Mouse (Mus musculus) lung, postnatal 0 days (tissue): ENCODE data around the gene Rbm4b. TPM values are rescaled to one million over a fixed set of nuclear protein-coding genes. Genes with fewer than 3 reads are reported as not detected.

Experiments used
- ATAC-seq: fragments of 200-750 bp; cut with Nextera tagmentation; 2 replicates; pipeline ENCODE4 v1.8.0; 2017; ENCODE audit warnings: moderate library complexity
- DNase-seq: peaks from one replicate; pipeline ENCODE4 v3.0.0-alpha.2; 2016; ENCODE audit warnings: low spot score
- H3K27ac ChIP-seq: fragments of 300-500 bp; sonication (generic); 2 replicates; pipeline ENCODE4 v1.5.1; 2014; ENCODE audit warnings: antibody characterized with exemption, mild to moderate bottlenecking, low read length, mixed read lengths
- H3K27me3 ChIP-seq: fragments of 300-500 bp; sonication (generic); replicated peaks from 2 replicates; pipeline ENCODE4 v1.6.1; 2014; ENCODE audit warnings: low read length, mixed read lengths; ENCODE audit not compliant: insufficient read depth
- H3K36me3 ChIP-seq: fragments of 300-500 bp; sonication (generic); 2 replicates; pipeline ENCODE4 v1.6.1; 2014; ENCODE audit warnings: low read length, mixed read lengths; ENCODE audit not compliant: insufficient read depth
- H3K4me1 ChIP-seq: fragments of 300-500 bp; sonication (generic); 2 replicates; pipeline ENCODE4 v1.6.1; 2014; ENCODE audit warnings: antibody characterized with exemption, low read depth, low read length, mixed read lengths; ENCODE audit not compliant: insufficient read depth
- H3K4me2 ChIP-seq: fragments of 300-500 bp; sonication (generic); replicated peaks from 2 replicates; pipeline ENCODE4 v1.6.1; 2014; ENCODE audit warnings: low read depth, mild to moderate bottlenecking, low read length, moderate library complexity, mixed read lengths
- H3K4me3 ChIP-seq: fragments of 300-500 bp; sonication (generic); 2 replicates; pipeline ENCODE4 v1.5.1; 2014; ENCODE audit warnings: low read depth, low read length
- H3K9ac ChIP-seq: fragments of 300-500 bp; sonication (generic); replicated peaks from 2 replicates; pipeline ENCODE4 v1.6.1; 2014; ENCODE audit warnings: low read depth, mild to moderate bottlenecking
- H3K9me3 ChIP-seq: fragments of 300-500 bp; sonication (generic); 2 replicates; pipeline ENCODE4 v1.6.1; 2016; ENCODE audit warnings: low read length, mixed read lengths
- CTCF ChIP-seq: IDR thresholded peaks from 2 replicates; pipeline ENCODE4 v1.5.1; 2016; ENCODE audit warnings: antibody characterized with exemption, mild to moderate bottlenecking
- EP300 ChIP-seq: IDR thresholded peaks from 2 replicates; pipeline ENCODE4 v1.6.1; 2016; ENCODE audit warnings: antibody characterized with exemption, mild to moderate bottlenecking, control low read depth
- WGBS: fragments of 180-500 bp; shearing (Covaris S2); extraction: QIAGEN DNeasy Blood & Tissue Kit; methylation state at CpG from one replicate; pipeline ENCODE4 v1.1.7; 2014; 5-methylcytosine and 5-hydroxymethylcytosine counted together
- polyA plus RNA-seq: library from polyadenylated mRNA; unstranded; fragments of >200 nt; fragmentation: Nextera tagmentation; extraction: Ambion mirVana; gene quantifications from 2 replicates; pipeline ENCODE4 v1.2.1, GENCODE M21; 2015

The Rbm4b gene
- polyA plus RNA-seq, 1 experiment from 2014 or later = 23.4 TPM

GRCm38 (mm10) chr19:4741482-4741881 is 14.8 kb upstream of the Rbm4b start:
- Histone ChIP-seq H3K4me1 (no peaks in the 10 kb centered on the region), H3K4me2 (no peak overlapping the region), H3K27ac (no peak overlapping the region), H3K4me3 (no peak overlapping the region), H3K27me3 (no peaks in the 10 kb centered on the region), H3K9me3 (no peaks in the 10 kb centered on the region), H3K9ac (no peak overlapping the region), H3K36me3 (no peaks in the 10 kb centered on the region)
- ATAC-seq = no peak
- TF ChIP-seq EP300 = no peak
- no peak for TF ChIP-seq CTCF
- WGBS = 74% methylated on average over 10 of the region's 10 CpGs
- no peak for DNase-seq

GRCm38 (mm10) chr19:4742229-4742628 is 14.1 kb upstream of the Rbm4b start:
- H3K4me3 ChIP-seq = no peak overlapping the region
- H3K9ac ChIP-seq = no peak overlapping the region
- TF ChIP-seq EP300 (no peak), CTCF (no peak)
- WGBS = 90% methylated on average over 6 of the region's 6 CpGs
- no peak overlapping the region for H3K27ac ChIP-seq
- H3K36me3 ChIP-seq = no peaks in the 10 kb centered on the region
- H3K4me2 ChIP-seq = no peak overlapping the region
- no peaks in the 10 kb centered on the region for H3K27me3 ChIP-seq
- ATAC-seq (no peak), DNase-seq (no peak)
- H3K4me1 ChIP-seq = no peaks in the 10 kb centered on the region
- H3K9me3 ChIP-seq = no peaks in the 10 kb centered on the region

GRCm38 (mm10) chr19:4743524-4743923 is 12.8 kb upstream of the Rbm4b start:
- Histone ChIP-seq H3K9ac (no peak overlapping the region), H3K4me2 (no peak overlapping the region), H3K4me3 (no peak overlapping the region), H3K27ac (no peak overlapping the region), H3K27me3 (no peaks in the 10 kb centered on the region), H3K36me3 (no peaks in the 10 kb centered on the region), H3K4me1 (no peaks in the 10 kb centered on the region), H3K9me3 (no peaks in the 10 kb centered on the region)
- WGBS = 40% methylated on average over 5 of the region's 5 CpGs
- ATAC-seq (no peak), DNase-seq (peak; percentile 57)
- TF ChIP-seq EP300 = no peak
- TF ChIP-seq CTCF = peak; percentile 73

GRCm38 (mm10) chr19:4744026-4744425 is 12.3 kb upstream of the Rbm4b start:
- H3K36me3 ChIP-seq = no peaks in the 10 kb centered on the region
- DNase-seq (no peak), ATAC-seq (no peak)
- no peak overlapping the region for H3K4me3 ChIP-seq
- H3K4me2 ChIP-seq = no peak overlapping the region
- 79% methylated on average over 14 of the region's 14 CpGs for WGBS
- H3K9me3 ChIP-seq = no peaks in the 10 kb centered on the region
- H3K27ac ChIP-seq = no peak overlapping the region
- no peaks in the 10 kb centered on the region for H3K4me1 ChIP-seq
- TF ChIP-seq EP300 (no peak), CTCF (no peak)
- no peaks in the 10 kb centered on the region for H3K27me3 ChIP-seq
- H3K9ac ChIP-seq = no peak overlapping the region

- Histone ChIP-seq H3K4me2 (no peak overlapping the region), H3K9ac (no peak overlapping the region), H3K36me3 (no peaks in the 10 kb centered on the region), H3K9me3 (no peaks in the 10 kb centered on the region), H3K27ac (no peak overlapping the region), H3K4me3 (no peak overlapping the region), H3K27me3 (no peaks in the 10 kb centered on the region), H3K4me1 (no peaks in the 10 kb centered on the region)
- 36% methylated on average over 9 of the region's 9 CpGs for WGBS
- TF ChIP-seq CTCF (no peak), EP300 (no peak)
- ATAC-seq = no peak
- DNase-seq = peak; percentile 40
These were observed 11.2 kb upstream of the Rbm4b start for GRCm38 (mm10) chr19:4745057-4745456.

GRCm38 (mm10) chr19:4745681-4746080 is 10.6 kb upstream of the Rbm4b start:
- TF ChIP-seq CTCF (no peak), EP300 (no peak)
- no peak overlapping the region for H3K9ac ChIP-seq
- no peaks in the 10 kb centered on the region for H3K36me3 ChIP-seq
- ATAC-seq (no peak), DNase-seq (no peak)
- no peaks in the 10 kb centered on the region for H3K27me3 ChIP-seq
- H3K27ac ChIP-seq = no peak overlapping the region
- no peak overlapping the region for H3K4me2 ChIP-seq
- H3K4me3 ChIP-seq = no peak overlapping the region
- no peaks in the 10 kb centered on the region for H3K4me1 ChIP-seq
- H3K9me3 ChIP-seq = no peaks in the 10 kb centered on the region
- 91% methylated on average over 10 of the region's 10 CpGs for WGBS

- H3K4me3 ChIP-seq = no peak overlapping the region
- H3K9me3 ChIP-seq = no peaks in the 10 kb centered on the region
- ATAC-seq (no peak), DNase-seq (no peak)
- no peak overlapping the region for H3K9ac ChIP-seq
- 75% methylated on average over 14 of the region's 14 CpGs for WGBS
- H3K27me3 ChIP-seq = no peaks in the 10 kb centered on the region
- H3K36me3 ChIP-seq = no peaks in the 10 kb centered on the region
- no peak overlapping the region for H3K4me2 ChIP-seq
- H3K4me1 ChIP-seq = no peaks in the 10 kb centered on the region
- TF ChIP-seq CTCF = no peak
- no peak for TF ChIP-seq EP300
- H3K27ac ChIP-seq = no peak overlapping the region
These were observed 9.7 kb upstream of the Rbm4b start for GRCm38 (mm10) chr19:4746611-4747010.
